Mouse (Mus musculus) embryonic facial prominence, embryonic 14.5 days (tissue): ENCODE measurements around the gene Ctla2b. TPM values are rescaled to one million over a fixed set of nuclear protein-coding genes. Genes with fewer than 3 reads are reported as not detected.

ENCODE experiments used
- ATAC-seq: fragments of 200-750 bp; cut with Nextera tagmentation; 2 replicates; pipeline ENCODE4 v1.8.0; 2017; ENCODE audit warnings: low read depth, moderate number of reproducible peaks, moderate TSS enrichment
- DNase-seq: peaks from one replicate; pipeline ENCODE4 v3.0.0-alpha.2; 2015; ENCODE audit warnings: low spot score
- H3K27ac ChIP-seq: fragments of 300-500 bp; sonication (generic); replicated peaks from 2 replicates; pipeline ENCODE4 v1.5.1; 2014; ENCODE audit warnings: low read depth, mild to moderate bottlenecking, low read length, moderate library complexity
- H3K27me3 ChIP-seq: fragments of 300-500 bp; sonication (generic); replicated peaks from 2 replicates; pipeline ENCODE4 v1.6.1; 2014; ENCODE audit warnings: low read length; ENCODE audit not compliant: control insufficient read depth, insufficient read depth
- H3K36me3 ChIP-seq: fragments of 300-500 bp; sonication (generic); 2 replicates; pipeline ENCODE4 v1.6.1; 2014; ENCODE audit warnings: low read length, mixed read lengths; ENCODE audit not compliant: control insufficient read depth, insufficient read depth
- H3K4me1 ChIP-seq: fragments of 300-500 bp; sonication (generic); 2 replicates; pipeline ENCODE4 v1.6.1; 2014; ENCODE audit warnings: antibody characterized with exemption, low read length; ENCODE audit not compliant: control insufficient read depth, insufficient read depth
- H3K4me2 ChIP-seq: fragments of 300-500 bp; sonication (generic); 2 replicates; pipeline ENCODE4 v1.6.1; 2014; ENCODE audit warnings: low read depth, mild to moderate bottlenecking, low read length, moderate library complexity, mixed read lengths
- H3K4me3 ChIP-seq: fragments of 300-500 bp; sonication (generic); 2 replicates; pipeline ENCODE4 v1.5.1; 2014; ENCODE audit warnings: low read depth, mild to moderate bottlenecking, low read length
- H3K9ac ChIP-seq: fragments of 300-500 bp; sonication (generic); 2 replicates; pipeline ENCODE4 v1.6.1; 2014; ENCODE audit warnings: low read depth, mild to moderate bottlenecking, low read length, moderate library complexity, mixed read lengths
- H3K9me3 ChIP-seq: fragments of 300-500 bp; sonication (generic); 2 replicates; pipeline ENCODE4 v1.6.1; 2016; ENCODE audit warnings: low read length; ENCODE audit not compliant: control insufficient read depth
- WGBS: fragments of 180-500 bp; shearing (Covaris S2); extraction: QIAGEN DNeasy Blood & Tissue Kit; methylation state at CpG from one replicate; pipeline ENCODE4 v1.1.7; 2014; 5-methylcytosine and 5-hydroxymethylcytosine counted together
- polyA plus RNA-seq: library from polyadenylated mRNA; unstranded; fragments of >200 nt; fragmentation: Nextera tagmentation; extraction: Ambion mirVana; gene quantifications from 2 replicates; pipeline ENCODE4 v1.2.1, GENCODE M21; 2014

Ctla2b gene
- polyA plus RNA-seq, 1 experiment from 2014 or later = 5.9 TPM

GRCm38 (mm10) chr13:60864281-60864680 lies 33.0 kb downstream of the Ctla2b start, which contains the start of gene 4930486L24Rik:
Gene 4930486L24Rik (minus strand): TSS chr13:60864475.
- Histone ChIP-seq H3K27me3 (no peaks in the 10 kb centered on the region), H3K36me3 (no peaks in the 10 kb centered on the region), H3K9ac (no peak within 1 kb of the TSS), H3K9me3 (no peaks in the 10 kb centered on the region), H3K4me1 (no peaks in the 10 kb centered on the region), H3K27ac (no peak within 1 kb of the TSS), H3K4me2 (no peak within 1 kb of the TSS), H3K4me3 (no peak within 1 kb of the TSS)
- no peak for DNase-seq
- no peak for ATAC-seq
- 55% methylated on average over 1 of the region's 1 CpGs for WGBS

DNA sequence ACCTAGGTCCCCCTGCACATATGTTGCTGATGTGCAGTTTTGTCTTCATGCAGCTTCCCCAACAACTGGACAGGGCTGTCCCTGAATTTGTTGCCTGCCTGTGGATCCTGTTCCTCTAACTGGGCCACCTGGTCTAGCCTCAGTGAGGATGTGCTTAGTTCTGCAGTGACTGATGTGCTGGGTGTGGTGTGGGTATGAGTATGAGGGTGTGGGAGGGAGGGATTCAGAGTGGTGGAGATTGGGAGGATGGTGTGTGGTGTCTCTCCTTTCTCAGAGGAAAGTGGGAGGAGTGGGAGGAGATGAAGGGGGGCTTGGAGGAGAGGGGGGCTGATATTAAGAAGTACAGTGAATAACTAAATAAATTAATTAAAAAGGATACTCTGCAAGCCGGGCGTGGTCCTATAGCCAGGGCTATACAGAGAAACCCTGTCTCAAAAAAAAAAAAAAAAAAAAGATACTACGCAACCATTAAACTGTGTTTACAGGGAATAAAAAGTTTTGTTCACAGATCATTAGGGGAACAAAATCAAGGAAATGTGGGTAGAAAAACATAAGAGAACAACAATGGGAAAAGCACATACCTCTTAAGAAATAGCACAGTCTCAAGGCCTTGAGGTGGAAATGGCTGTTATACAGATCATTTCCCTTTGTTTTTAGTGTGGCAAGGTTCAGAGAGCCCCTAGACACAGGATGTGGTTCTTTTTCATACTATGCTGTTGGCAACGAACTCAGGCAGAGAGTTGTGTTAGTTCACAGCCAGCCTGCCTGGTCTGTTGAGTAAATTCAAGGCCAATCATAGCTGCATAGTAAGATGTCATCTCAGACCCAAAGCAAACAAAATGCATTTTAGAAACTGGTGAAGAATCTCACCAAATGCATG lies 48.8 kb downstream of the Ctla2b start:
- H3K36me3 ChIP-seq = no peaks in the 10 kb centered on the region
- H3K4me1 ChIP-seq = no peaks in the 10 kb centered on the region
- no peak overlapping the region for H3K4me3 ChIP-seq
- H3K27me3 ChIP-seq = no peaks in the 10 kb centered on the region
- H3K4me2 ChIP-seq = no peak overlapping the region
- no peak overlapping the region for H3K27ac ChIP-seq
- no peaks in the 10 kb centered on the region for H3K9me3 ChIP-seq
- H3K9ac ChIP-seq = no peak overlapping the region
- DNase-seq (peak; percentile 13), ATAC-seq (no peak)
- 85% methylated on average over 4 of the region's 4 CpGs for WGBS

Other genes with a start within 250 kb of the Ctla2b start
- gene BC051665, start 111.1 kb downstream of the Ctla2b start, polyA plus RNA-seq = not detected in 2 replicates
- 0.58 TPM in 1 of 2 replicates, not detected in the other for gene Ctsll3, start 94.6 kb downstream of the Ctla2b start, polyA plus RNA-seq
- gene 4930486L24Rik, start 33.0 kb downstream of the Ctla2b start, polyA plus RNA-seq = not detected in 2 replicates
- gene Gm49392, start 553 bp downstream of the Ctla2b start, polyA plus RNA-seq = 0.51 and 0.54 TPM in 2 replicates
- not detected in 2 replicates for gene Tpbpb, start 7.4 kb upstream of the Ctla2b start, polyA plus RNA-seq
- not detected in 2 replicates for gene Gm49393, start 38.1 kb upstream of the Ctla2b start, polyA plus RNA-seq
- 2.5 and 3.1 TPM in 2 replicates for gene Gm49391, start 39.1 kb upstream of the Ctla2b start, polyA plus RNA-seq
- gene Ctla2a, start 39.2 kb upstream of the Ctla2b start, polyA plus RNA-seq = 34.8 and 38.2 TPM in 2 replicates
- not detected in 2 replicates for gene Tpbpa, start 44.5 kb upstream of the Ctla2b start, polyA plus RNA-seq
- not detected in 2 replicates for gene Ctsj, start 108.5 kb upstream of the Ctla2b start, polyA plus RNA-seq
- gene Ctsq, start 143.2 kb upstream of the Ctla2b start, polyA plus RNA-seq = not detected in 2 replicates